Mouse (Mus musculus) layer of hippocampus, adult 2 months (tissue): ENCODE data around the gene Ubxn7. TPM values are rescaled to one million over a fixed set of nuclear protein-coding genes. Genes with fewer than 3 reads are reported as not detected.

Source experiments
- DNase-seq, 2 experiments: peaks; one replicate each; pipeline ENCODE4 v3.0.0; 2022; ENCODE audit warnings: low spot score in 2 of 2
- H3K27ac ChIP-seq: fragments of 200-600 bp; 2 replicates; pipeline ENCODE4 v1.8.1; 2022
- H3K4me3 ChIP-seq: fragments of 200-600 bp; 2 replicates; pipeline ENCODE4 v1.8.1; 2022; ENCODE audit warnings: mild to moderate bottlenecking
- CTCF ChIP-seq: fragments of 200-600 bp; conservative IDR thresholded peaks from 2 replicates; pipeline ENCODE4 v1.8.1; 2022; ENCODE audit warnings: antibody characterized with exemption, mild to moderate bottlenecking, moderate library complexity
- total RNA-seq, 2 experiments: library from RNA; stranded (reverse); gene quantifications; 2 replicates each; pipeline ENCODE4 v1.2.3; 2021

Gene Ubxn7
- total RNA-seq, 2 experiments from 2014 or later = 47.7 to 50.4 TPM

GRCm38 (mm10) chr16:32389049-32389448, 57.0 kb downstream of the Ubxn7 start:
- TF ChIP-seq CTCF = no peak
- Histone ChIP-seq H3K4me3 (no peak overlapping the region), H3K27ac (no peak overlapping the region)
- no peak for DNase-seq

DNA sequence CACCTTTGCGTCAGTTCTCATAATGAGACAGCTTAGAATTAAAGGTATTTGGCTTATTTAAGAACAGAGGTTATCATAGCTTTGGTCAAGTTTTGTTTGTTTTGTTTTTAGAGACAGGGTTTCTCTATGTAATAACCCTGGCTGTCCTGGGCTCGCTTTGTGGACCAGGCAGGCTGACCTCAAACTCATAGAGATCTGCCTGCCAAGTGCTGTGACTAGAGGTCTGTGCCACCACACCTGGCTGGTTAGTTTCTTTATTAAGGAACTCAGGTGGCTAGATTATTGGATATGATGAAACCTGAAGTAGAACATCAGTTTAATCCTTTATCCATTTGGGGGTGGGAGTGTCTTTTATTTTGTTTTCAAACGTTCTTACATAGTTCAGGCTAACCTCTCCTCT, 57.8 kb downstream of the Ubxn7 start:
- no peak for DNase-seq
- Histone ChIP-seq H3K27ac (no peak overlapping the region), H3K4me3 (no peak overlapping the region)
- TF ChIP-seq CTCF = no peak

DNA sequence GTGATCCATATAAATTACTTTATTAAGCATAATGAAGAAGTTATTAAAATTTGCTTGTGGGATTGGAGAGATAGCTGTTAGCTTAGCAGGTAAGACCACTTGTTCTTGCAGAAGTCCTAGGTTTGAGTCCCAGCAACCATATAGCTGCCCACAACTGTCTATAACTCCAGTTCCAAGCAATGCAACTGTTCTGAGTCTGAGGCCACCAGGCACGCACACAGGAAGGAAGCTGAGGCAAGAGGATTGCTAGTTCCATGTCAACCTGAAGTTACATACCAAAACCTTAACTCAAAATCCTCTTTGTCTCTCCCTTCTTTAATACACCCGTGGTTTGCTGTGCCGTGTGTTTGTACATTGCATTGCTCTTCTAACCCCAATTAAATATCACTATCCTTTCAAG, 58.8 kb downstream of the Ubxn7 start:
- DNase-seq = no peak
- no peak overlapping the region for H3K27ac ChIP-seq
- no peak overlapping the region for H3K4me3 ChIP-seq
- TF ChIP-seq CTCF = no peak

- TF ChIP-seq CTCF = no peak
Observed at GRCm38 (mm10) chr16:32395679-32396540, 63.9 kb downstream of the Ubxn7 start.

GRCm38 (mm10) chr16:32396541-32396835, 64.4 kb downstream of the Ubxn7 start:
- no peak for DNase-seq
- TF ChIP-seq CTCF = no peak
- Histone ChIP-seq H3K27ac (no peak overlapping the region), H3K4me3 (no peak overlapping the region)

More at GRCm38 (mm10) chr16:32395679-32396540, 63.9 kb downstream of the Ubxn7 start:
- H3K27ac ChIP-seq = no peak overlapping the region
- DNase-seq = no peak
- no peak overlapping the region for H3K4me3 ChIP-seq

- no peak for TF ChIP-seq CTCF
- no peak for DNase-seq
- Histone ChIP-seq H3K4me3 (no peak overlapping the region), H3K27ac (no peak overlapping the region)
Observed at GRCm38 (mm10) chr16:32398206-32398605, 66.1 kb downstream of the Ubxn7 start.

DNA sequence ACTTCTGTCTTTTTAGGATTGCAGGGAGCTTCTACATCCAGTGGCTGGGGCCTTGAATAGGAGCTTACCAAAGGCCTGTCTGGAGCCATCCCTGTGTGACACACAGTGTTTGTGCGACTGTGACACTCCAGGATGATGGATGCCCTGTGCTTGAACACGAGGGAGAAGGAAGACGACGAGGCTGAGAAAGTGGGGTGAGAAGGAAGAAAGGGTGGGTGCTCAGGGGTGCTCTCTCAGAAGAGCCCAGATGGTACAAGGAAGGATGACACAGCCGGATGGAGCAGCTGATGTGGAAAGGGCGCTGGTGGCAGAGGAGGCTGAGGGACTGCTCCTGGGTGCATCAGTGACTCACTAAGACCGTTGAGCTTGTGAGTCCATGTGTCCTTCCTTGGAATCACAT, 68.2 kb downstream of the Ubxn7 start, which contains the start of gene Tm4sf19:
Gene Tm4sf19, plus strand, starts transcription at position 240 of the 400 bp plus-strand sequence.
- DNase-seq = no peak
- no peak within 1 kb of the TSS for H3K4me3 ChIP-seq
- no peak for TF ChIP-seq CTCF
- H3K27ac ChIP-seq = no peak within 1 kb of the TSS

GRCm38 (mm10) chr16:32401335-32401965, 69.4 kb downstream of the Ubxn7 start:
- no peak for DNase-seq
- no peak for TF ChIP-seq CTCF
- Histone ChIP-seq H3K27ac (no peak overlapping the region), H3K4me3 (no peak overlapping the region)

- no peak overlapping the region for H3K27ac ChIP-seq
- no peak overlapping the region for H3K4me3 ChIP-seq
- DNase-seq = no peak
- TF ChIP-seq CTCF = no peak
Observed at GRCm38 (mm10) chr16:32402818-32403217, 70.8 kb downstream of the Ubxn7 start.

DNA sequence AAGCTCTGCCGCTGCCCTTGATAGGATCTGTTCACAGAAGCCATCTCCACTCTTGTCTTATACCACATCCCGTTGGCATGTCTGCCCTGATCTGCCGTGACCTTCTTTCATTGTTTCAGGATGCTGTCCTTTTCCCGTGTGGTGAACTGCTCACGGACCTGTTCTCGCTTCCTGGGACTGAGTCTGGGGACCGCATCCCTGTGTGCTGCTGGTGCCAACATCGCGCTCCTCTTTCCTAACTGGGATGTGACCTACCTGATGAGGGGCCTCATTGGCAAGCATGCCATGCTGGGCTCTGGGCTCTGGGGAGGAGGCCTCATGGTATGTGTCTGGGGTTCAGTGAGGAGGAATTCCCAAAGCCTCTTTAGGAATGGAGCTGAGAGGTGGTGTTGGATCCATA, 73.7 kb downstream of the Ubxn7 start:
- Histone ChIP-seq H3K4me3 (no peak overlapping the region), H3K27ac (no peak overlapping the region)
- no peak for TF ChIP-seq CTCF
- DNase-seq = no peak

GRCm38 (mm10) chr16:32406671-32407070, 74.6 kb downstream of the Ubxn7 start:
- Histone ChIP-seq H3K4me3 (no peak overlapping the region), H3K27ac (no peak overlapping the region)
- no peak for DNase-seq
- TF ChIP-seq CTCF = no peak

GRCm38 (mm10) chr16:32407730-32408129, 75.7 kb downstream of the Ubxn7 start:
- Histone ChIP-seq H3K4me3 (no peak overlapping the region), H3K27ac (no peak overlapping the region)
- TF ChIP-seq CTCF = no peak
- no peak for DNase-seq

DNA sequence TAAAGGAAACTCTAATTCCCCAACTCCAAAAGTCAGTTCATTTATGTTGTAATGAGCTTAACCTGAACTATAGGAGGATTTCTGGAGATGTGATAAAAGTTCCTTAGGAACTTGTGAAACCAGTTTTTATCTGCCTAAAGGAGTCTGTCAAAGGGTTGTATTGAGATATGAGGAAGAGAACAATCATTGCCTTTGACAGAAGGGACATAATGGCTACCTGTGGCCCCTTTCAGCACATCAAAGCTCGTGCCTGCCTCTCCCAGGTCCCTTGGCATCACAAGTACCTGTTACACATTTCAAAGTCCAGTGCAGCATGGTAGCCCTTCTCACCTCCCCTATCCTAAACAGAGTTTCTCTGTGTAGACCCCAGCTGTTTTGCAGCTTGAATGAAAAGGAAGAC, 85.4 kb downstream of the Ubxn7 start:
- no peak for TF ChIP-seq CTCF
- H3K4me3 ChIP-seq = no peak overlapping the region
- no peak for DNase-seq
- H3K27ac ChIP-seq = no peak overlapping the region
